Mouse (Mus musculus) heart, postnatal 14 days (tissue): Measurements from ENCODE around the gene Kcna7. TPM values are rescaled to one million over a fixed set of nuclear protein-coding genes. Genes with fewer than 3 reads are reported as not detected.
"Not testable (repeated sequence)": the region's sequence is repeated elsewhere in the genome, so short reads cannot be mapped to it uniquely, and the experiment has no call there.

Experiments
- DNase-seq, 2 experiments: peaks; one replicate each; pipeline ENCODE4 v3.0.0; 2021 to 2022
- intact Hi-C: fragments of 180-260 bp; cut with DNase I; formaldehyde crosslinking; loops from one replicate; pipeline ENCODE4 v1.15.1; 2025
- total RNA-seq, 2 experiments: library from RNA; stranded (reverse); gene quantifications; 2 replicates each; pipeline ENCODE4 v1.2.3; 2021

The Kcna7 gene
- total RNA-seq, 2 experiments from 2014 or later: 1.5 to 1.7 TPM

DNA sequence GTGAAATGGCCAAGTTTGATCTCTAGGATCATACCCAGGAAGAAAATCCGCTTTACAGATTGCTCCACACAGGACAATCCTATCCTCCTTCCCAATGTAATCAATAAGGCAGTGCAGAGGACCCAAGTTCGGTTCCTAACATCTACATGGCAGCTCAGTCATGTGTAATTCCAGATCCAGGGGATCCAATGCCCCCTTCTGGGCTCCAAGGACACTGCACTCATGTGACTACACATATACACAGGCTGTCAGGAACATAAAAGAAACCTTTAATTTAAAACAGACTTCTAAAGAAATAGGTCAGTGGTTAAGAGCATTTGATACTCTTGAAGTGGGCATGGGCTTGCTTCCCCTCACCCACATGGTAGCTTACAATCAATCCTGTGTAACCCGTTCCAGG lies 19.4 kb upstream of the Kcna7 start:
- no peak for DNase-seq
- intact Hi-C loops: no loop called here

DNA sequence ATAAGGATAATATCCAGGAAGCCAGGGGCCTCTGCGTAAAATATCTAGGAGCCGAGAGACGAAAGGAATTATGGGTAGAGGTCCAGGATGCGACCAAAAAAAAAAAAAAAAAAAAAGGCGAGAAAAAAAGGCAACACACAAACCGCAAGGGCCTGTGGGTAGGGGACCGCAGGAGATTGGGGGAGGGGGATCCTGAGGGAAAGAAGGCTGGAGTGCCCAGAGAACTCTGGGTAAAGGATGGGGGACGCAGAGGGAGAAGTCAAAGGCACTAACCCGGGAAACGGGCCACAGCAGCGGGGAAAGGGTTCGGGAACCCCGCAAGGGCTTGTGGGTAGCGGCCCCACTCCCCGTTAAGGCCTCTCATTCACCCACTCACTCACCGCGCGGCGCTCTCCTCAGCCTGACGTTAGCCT lies 10.3 kb upstream of the Kcna7 start:
- DNase-seq: no peak
- intact Hi-C loops: loop anchor here (10.0 kb wide), 1 partner anchor 330 kb away; the partner anchor contains the start of genes Nosip and Prrg2

DNA sequence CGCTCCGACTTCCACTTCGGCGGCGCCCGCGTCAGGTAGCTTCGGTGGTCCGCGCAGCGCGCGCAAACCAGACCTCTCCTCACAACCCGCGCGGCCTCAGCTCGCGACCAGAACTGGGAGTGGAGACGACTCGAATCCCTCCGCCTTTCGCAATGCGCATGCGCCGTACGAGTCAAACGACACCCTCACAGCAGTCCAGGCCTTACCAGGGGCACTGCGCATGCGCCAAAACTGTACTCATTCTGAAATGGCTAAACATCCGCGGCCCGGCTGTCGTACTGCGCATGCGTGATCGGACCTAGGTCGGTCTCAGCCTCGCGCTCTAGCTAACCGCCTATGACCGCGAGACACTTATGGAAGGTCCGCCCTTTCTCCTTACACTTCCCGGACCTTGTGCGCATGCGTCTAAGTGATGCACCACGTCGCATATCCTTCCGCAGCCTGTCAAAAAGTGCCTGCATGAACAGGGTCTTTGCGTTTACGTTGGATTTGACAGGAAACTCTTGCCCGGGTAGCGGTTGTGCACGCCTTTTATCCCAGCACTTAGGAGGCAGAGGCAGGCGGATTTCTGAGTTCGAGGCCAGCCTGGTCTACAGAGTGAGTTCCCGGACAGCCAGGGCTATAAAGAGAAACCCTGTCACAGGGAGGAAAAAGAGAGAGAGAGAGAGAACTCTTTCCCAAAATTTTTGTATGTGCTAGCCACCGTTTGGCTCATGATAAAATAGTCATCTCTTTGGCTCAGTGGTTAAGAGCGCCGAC lies 9.7 kb upstream of the Kcna7 start, which contains the start of gene Snrnp70:
Gene Snrnp70, minus strand, starts transcription at position 165 of the 759 bp plus-strand sequence.
- peak; percentile 100 for DNase-seq
- intact Hi-C loops: loop anchor here (10.0 kb wide), 1 partner anchor 331 kb away; the partner anchor contains the start of genes Nosip and Prrg2

GRCm38 (mm10) chr7:45396337-45396775 lies 9.1 kb upstream of the Kcna7 start:
- intact Hi-C loops: loop anchor here (10.0 kb wide), 1 partner anchor 332 kb away; the partner anchor contains the start of genes Nosip and Prrg2

GRCm38 (mm10) chr7:45396787-45397186 lies 8.7 kb upstream of the Kcna7 start:
- intact Hi-C loops: loop anchor here (10.0 kb wide), 1 partner anchor 332 kb away; the partner anchor contains the start of genes Nosip and Prrg2
- no peak for DNase-seq

More at GRCm38 (mm10) chr7:45396337-45396775, 9.1 kb upstream of the Kcna7 start:
- DNase-seq: not testable (repeated sequence)

- intact Hi-C loops: loop anchor here (2.0 kb wide), 1 partner anchor 97 kb away; no protein-coding TSS in a partner anchor
- no peak for DNase-seq
Measured at GRCm38 (mm10) chr7:45401521-45402085, 3.9 kb upstream of the Kcna7 start.

DNA sequence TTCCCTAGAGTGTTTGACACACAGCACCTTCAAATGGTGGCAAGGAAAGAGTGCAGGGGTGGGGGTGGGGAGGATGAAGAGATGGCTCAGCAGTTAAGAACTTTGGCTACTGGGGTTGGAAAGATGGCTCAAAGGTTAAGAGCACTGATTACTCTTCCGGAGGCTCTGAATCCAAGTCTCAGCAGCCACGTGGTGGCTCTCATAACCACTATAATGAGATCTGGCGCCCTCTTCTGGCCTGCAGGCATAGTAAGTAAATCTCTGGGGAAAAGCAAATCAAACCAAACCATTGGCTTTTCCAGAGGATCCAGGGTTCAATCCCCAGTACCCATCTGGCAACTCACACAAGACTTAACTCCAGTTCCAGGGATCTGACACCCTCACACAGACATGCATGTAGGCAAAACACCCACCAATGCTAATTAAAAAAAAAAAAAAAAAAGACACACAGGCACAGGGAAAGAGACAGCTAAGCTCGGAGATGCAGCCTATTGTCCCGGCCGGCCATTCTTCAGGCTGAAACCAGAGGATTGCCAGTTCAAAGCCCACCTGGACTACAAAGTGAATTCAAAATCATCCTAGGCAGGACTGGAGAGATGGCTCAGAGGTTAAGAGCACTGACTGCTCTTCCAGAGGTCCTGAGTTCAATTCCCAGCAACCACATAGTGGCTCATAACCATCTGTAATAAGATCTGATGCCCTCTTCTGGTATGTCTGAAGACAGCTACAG lies 1.8 kb upstream of the Kcna7 start:
- intact Hi-C loops: loop anchor here (2.0 kb wide), 1 partner anchor 99 kb away; no protein-coding TSS in a partner anchor
- DNase-seq: peak; percentile 63 to 73

DNA sequence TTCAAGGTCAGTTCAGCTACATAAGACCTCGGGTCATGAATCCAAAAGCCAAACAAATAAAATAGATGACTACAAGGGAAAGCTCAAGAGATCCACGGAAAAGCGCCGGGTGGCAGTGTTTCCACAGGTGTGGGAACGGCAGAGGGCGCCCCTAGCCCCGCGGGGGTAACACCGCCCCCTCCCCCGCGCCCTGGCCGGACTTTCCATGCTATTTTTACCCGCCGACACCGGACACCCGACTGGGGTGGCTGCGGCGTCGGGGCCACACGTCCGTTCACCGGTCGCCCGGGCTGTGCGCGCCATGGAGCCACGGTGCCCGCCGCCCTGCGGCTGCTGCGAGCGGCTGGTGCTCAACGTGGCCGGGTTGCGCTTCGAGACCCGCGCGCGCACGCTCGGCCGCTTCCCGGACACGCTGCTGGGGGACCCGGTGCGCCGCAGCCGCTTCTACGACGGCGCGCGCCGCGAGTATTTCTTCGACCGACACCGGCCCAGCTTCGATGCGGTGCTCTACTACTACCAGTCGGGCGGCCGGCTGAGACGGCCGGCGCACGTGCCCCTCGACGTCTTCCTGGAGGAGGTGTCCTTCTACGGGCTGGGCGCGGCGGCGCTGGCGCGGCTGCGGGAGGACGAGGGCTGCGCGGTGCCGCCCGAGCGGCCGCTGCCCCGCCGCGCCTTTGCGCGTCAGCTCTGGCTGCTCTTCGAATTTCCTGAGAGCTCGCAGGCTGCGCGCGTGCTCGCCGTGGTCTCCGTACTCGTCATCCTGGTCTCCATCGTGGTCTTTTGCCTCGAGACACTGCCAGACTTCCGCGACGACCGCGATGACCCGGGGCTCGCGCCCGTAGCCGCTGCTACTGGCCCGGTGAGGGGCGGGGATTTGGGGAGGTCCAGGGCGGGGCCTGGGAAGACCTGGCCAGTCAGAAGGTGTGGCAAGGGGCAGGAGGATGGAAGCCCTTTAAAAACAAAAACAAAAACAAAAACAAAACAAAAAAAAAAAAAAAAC lies 1.0 kb downstream of the Kcna7 start:
- intact Hi-C loops: loop anchor here (2.0 kb wide), 1 partner anchor 28 kb away; the partner anchor contains the start of gene Gys1
- peak; percentile 57 to 61 for DNase-seq

DNA sequence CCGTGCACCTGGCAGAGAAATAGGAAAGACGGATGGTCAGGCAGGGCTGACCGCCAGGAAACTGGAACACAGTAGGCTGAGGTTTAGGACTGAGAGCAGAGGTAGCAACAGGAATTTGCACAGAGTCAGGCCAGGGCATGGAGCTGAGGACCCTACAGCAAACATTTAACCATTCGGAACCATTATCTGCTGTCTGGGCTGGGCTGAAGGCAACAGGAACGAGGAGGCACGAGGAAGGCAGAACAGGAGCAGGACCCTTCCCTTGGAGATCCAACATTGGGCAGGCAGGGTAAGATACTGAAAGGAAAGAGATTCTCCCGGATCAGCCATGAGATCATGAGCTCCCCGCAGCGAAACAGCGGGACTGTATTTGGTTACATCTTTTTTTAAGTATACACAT lies 2.4 kb downstream of the Kcna7 start:
- no peak for DNase-seq
- intact Hi-C loops: loop anchor here (2.0 kb wide), 1 partner anchor 27 kb away; the partner anchor contains the start of gene Gys1

- intact Hi-C loops: no loop called here
- DNase-seq: no peak
Measured at GRCm38 (mm10) chr7:45408351-45408750, 2.9 kb downstream of the Kcna7 start.

DNA sequence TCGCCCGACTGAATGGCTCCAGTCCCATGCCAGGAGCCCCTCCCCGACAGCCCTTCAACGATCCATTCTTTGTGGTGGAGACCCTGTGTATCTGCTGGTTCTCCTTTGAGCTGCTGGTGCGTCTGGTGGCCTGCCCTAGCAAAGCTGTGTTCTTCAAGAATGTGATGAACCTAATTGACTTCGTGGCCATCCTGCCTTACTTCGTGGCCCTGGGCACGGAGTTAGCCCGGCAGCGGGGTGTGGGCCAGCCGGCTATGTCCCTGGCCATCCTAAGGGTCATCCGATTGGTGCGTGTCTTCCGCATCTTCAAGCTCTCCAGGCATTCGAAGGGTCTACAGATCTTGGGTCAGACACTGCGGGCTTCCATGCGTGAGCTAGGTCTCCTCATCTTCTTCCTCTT lies 3.5 kb downstream of the Kcna7 start:
- DNase-seq: no peak
- intact Hi-C loops: no loop called here

- DNase-seq: no peak
Measured at GRCm38 (mm10) chr7:45409497-45410163, 4.2 kb downstream of the Kcna7 start.

DNA sequence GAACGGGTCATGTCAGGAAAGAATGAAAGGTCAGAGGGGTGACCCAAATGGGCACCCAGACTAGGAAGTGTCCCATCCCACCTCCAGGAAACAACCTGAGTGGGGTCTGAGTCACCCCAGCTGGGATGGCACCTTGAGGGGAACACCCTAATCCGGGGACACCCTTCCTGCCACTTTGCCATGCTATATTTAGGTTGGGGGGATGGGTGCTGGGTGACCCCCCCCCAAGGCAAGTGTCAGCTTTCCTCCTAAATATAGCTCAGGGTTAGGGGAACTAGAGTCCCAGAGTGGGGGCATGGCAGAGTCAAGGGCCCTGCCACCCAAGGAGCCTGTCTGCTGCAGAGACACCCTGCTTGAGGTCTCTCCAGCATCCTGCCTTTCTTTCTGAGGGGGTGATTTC lies 7.0 kb downstream of the Kcna7 start:
- intact Hi-C loops: no loop called here
- DNase-seq: no peak

More at GRCm38 (mm10) chr7:45409497-45410163, 4.2 kb downstream of the Kcna7 start:
- intact Hi-C loops: no loop called here

- intact Hi-C loops: no loop called here
- peak; percentile 45 to 46 for DNase-seq
Measured at GRCm38 (mm10) chr7:45413113-45413863, 7.8 kb downstream of the Kcna7 start, which contains the start of gene Ntf5. TSS of gene Ntf5 (plus strand) at chr7:45413695.

- intact Hi-C loops: no loop called here
Measured at GRCm38 (mm10) chr7:45413864-45414739, 8.6 kb downstream of the Kcna7 start.

DNA sequence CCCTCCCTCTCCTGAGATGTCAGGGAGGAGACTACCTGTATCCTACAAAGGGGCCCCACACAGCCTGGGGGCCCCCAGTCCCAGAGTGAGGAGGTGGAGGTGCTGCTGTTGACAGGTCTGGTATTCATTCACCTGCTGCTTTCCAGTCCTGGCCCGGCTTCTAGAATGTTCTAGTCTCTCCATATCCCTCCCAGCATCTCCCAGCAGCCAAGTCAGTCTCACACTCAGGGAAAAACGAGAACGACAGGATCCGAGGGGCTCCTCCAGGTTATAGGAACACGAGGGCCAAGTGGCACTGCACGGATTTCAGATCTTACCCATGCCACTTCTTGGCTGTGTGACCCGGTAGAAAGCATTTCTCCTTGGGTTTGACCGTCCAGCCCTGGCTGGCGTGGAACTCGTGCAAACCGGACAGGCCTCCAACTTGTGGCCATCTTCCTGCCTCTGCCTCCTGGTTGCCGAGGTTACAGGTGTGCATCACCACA lies 9.3 kb downstream of the Kcna7 start:
- intact Hi-C loops: no loop called here
- DNase-seq: no peak

More at GRCm38 (mm10) chr7:45413864-45414739, 8.6 kb downstream of the Kcna7 start:
- no peak for DNase-seq

- intact Hi-C loops: no loop called here
- DNase-seq: no peak
Measured at GRCm38 (mm10) chr7:45415636-45416035, 10.2 kb downstream of the Kcna7 start.
